Mouse (Mus musculus): ENCODE results near the gene Rnft1.

- TF ChIP-seq CTCF (IDR thresholded peaks at IDR 0.05; ENCODE audit: low read depth, low read length) (no peak), TAL1 (conservative IDR thresholded peaks at IDR 0.05; ENCODE audit: low read depth, low read length) (no peak), POLR2AphosphoS5 (IDR thresholded peaks at IDR 0.05; ENCODE audit: insufficient replicate concordance, low read depth, low read length) (no peak), GATA2 (IDR thresholded peaks at IDR 0.05; ENCODE audit: borderline replicate concordance, low read depth, low read length) (no peak), GATA1 (IDR thresholded peaks at IDR 0.05; ENCODE audit: borderline replicate concordance, low read length) (no peak)
Observed at GRCm38 (mm10) chr11:86458866-86459265, 25.6 kb upstream of the Rnft1 start.

All from G1E (cell line).